Mouse (Mus musculus) MEL (cell line): ENCODE data around the gene Syce3. TPM values are rescaled to one million over a fixed set of nuclear protein-coding genes. Genes with fewer than 3 reads are reported as not detected.

Source experiments
- DNase-seq: peaks from one replicate; pipeline ENCODE4 v3.0.0; 2011; ENCODE audit warnings: low read depth, low spot score
- H3K27ac ChIP-seq: 2 replicates; pipeline ENCODE4 v1.5.1; 2012; ENCODE audit warnings: low read depth, mild to moderate bottlenecking, control low read depth, low read length, moderate library complexity; ENCODE audit not compliant: control insufficient read depth
- H3K27me3 ChIP-seq, 2 experiments: fragments of 150-350 bp in 1 of 2; sonication (generic) in 1 of 2; 2 replicates each; pipeline ENCODE4 v1.6.1; 2012; ENCODE audit warnings: low read length in 2 of 2, mild to moderate bottlenecking in 2 of 2, improper control_type of control experiment in 1 of 2, moderate library complexity in 1 of 2; ENCODE audit not compliant: insufficient read depth in 2 of 2, control insufficient read depth in 1 of 2
- H3K36me3 ChIP-seq, 2 experiments: 2 replicates each; pipeline ENCODE4 v1.6.1; 2012 to 2014; ENCODE audit warnings: low read length in 2 of 2, improper control_type of control experiment in 1 of 2, inconsistent platforms in 1 of 2, mild to moderate bottlenecking in 1 of 2; ENCODE audit not compliant: insufficient read depth in 2 of 2, control insufficient read depth in 1 of 2
- H3K4me1 ChIP-seq, 2 experiments: fragments of 150-350 bp in 1 of 2; sonication (generic) in 1 of 2; 2 replicates each; pipeline ENCODE4 v1.6.1; 2012; ENCODE audit warnings: low read length in 2 of 2, improper control_type of control experiment in 1 of 2, mild to moderate bottlenecking in 1 of 2; ENCODE audit not compliant: insufficient read depth in 2 of 2, control insufficient read depth in 1 of 2
- H3K4me3 ChIP-seq, 2 experiments: fragments of 150-350 bp in 1 of 2; sonication (generic) in 1 of 2; 2 replicates each; pipeline ENCODE4 v1.5.1; 2012; ENCODE audit warnings: low read depth in 2 of 2, low read length in 2 of 2, mild to moderate bottlenecking in 2 of 2, moderate library complexity in 2 of 2, control low read depth in 1 of 2, improper control_type of control experiment in 1 of 2; ENCODE audit not compliant: control insufficient read depth in 1 of 2, insufficient read depth in 1 of 2
- H3K79me2 ChIP-seq: 2 replicates; pipeline ENCODE4 v1.6.1; 2012; ENCODE audit warnings: mild to moderate bottlenecking, low read length, moderate library complexity; ENCODE audit not compliant: control insufficient read depth, poor library complexity, insufficient read depth
- H3K9ac ChIP-seq: 2 replicates; pipeline ENCODE4 v1.6.1; 2012; ENCODE audit warnings: low read depth, mild to moderate bottlenecking, control low read depth, low read length, moderate library complexity; ENCODE audit not compliant: control insufficient read depth, poor library complexity, severe bottlenecking
- H3K9me3 ChIP-seq: fragments of 150-350 bp; sonication (generic); replicated peaks from 2 replicates; pipeline ENCODE4 v1.6.1; 2012; ENCODE audit warnings: mild to moderate bottlenecking, low read length, improper control_type of control experiment, moderate library complexity; ENCODE audit not compliant: insufficient read depth
- BHLHE40 ChIP-seq: IDR thresholded peaks from 2 replicates; pipeline ENCODE4 v1.6.1; 2012; ENCODE audit warnings: low read depth, mild to moderate bottlenecking, inconsistent platforms, low read length, improper control_type of control experiment, borderline replicate concordance
- CHD1 ChIP-seq: IDR thresholded peaks from 2 replicates; pipeline ENCODE4 v1.6.1; 2012; ENCODE audit warnings: low read depth, mild to moderate bottlenecking, inconsistent platforms, low read length, improper control_type of control experiment
- E2F4 ChIP-seq: IDR thresholded peaks from 2 replicates; pipeline ENCODE4 v1.6.1; 2011; ENCODE audit warnings: low read depth, low read length, improper control_type of control experiment, borderline replicate concordance
- ELF1 ChIP-seq: IDR thresholded peaks from 2 replicates; pipeline ENCODE4 v1.6.1; 2014; ENCODE audit warnings: low read depth, mild to moderate bottlenecking, inconsistent platforms, low read length, improper control_type of control experiment, moderate library complexity
- EP300 ChIP-seq, 2 experiments: IDR thresholded peaks; 2 replicates each; pipeline ENCODE4 v1.6.1; 2011; ENCODE audit warnings: improper control_type of control experiment in 2 of 2, low read length in 2 of 2, low read depth in 1 of 2, mild to moderate bottlenecking in 1 of 2
- ETS1 ChIP-seq: IDR thresholded peaks from 2 replicates; pipeline ENCODE4 v1.6.1; 2012; ENCODE audit warnings: low read depth, mild to moderate bottlenecking, inconsistent platforms, low read length, improper control_type of control experiment, moderate library complexity
- GABPA ChIP-seq: IDR thresholded peaks from 2 replicates; pipeline ENCODE4 v1.6.1; 2012; ENCODE audit warnings: low read depth, mild to moderate bottlenecking, inconsistent platforms, low read length, improper control_type of control experiment, moderate library complexity
- GATA1 ChIP-seq: IDR thresholded peaks from 2 replicates; pipeline ENCODE4 v1.6.1; 2011; ENCODE audit warnings: low read depth, low read length, improper control_type of control experiment
- HCFC1 ChIP-seq: IDR thresholded peaks from 2 replicates; pipeline ENCODE4 v1.6.1; 2012; ENCODE audit warnings: low read depth, mild to moderate bottlenecking, inconsistent platforms, low read length, improper control_type of control experiment, moderate library complexity
- MAX ChIP-seq: IDR thresholded peaks from 2 replicates; pipeline ENCODE4 v1.6.1; 2011; ENCODE audit warnings: low read length, improper control_type of control experiment
- MAZ ChIP-seq: IDR thresholded peaks from 2 replicates; pipeline ENCODE4 v1.6.1; 2012; ENCODE audit warnings: low read depth, mild to moderate bottlenecking, inconsistent platforms, low read length, improper control_type of control experiment
- NELFE ChIP-seq: IDR thresholded peaks from 2 replicates; pipeline ENCODE4 v1.6.1; 2011; ENCODE audit warnings: low read depth, low read length, improper control_type of control experiment
- NRF1 ChIP-seq: IDR thresholded peaks from 2 replicates; pipeline ENCODE4 v1.6.1; 2014; ENCODE audit warnings: low read depth, mild to moderate bottlenecking, inconsistent platforms, low read length, improper control_type of control experiment, moderate library complexity; ENCODE audit not compliant: poor library complexity, insufficient read depth, severe bottlenecking
- POLR2A ChIP-seq, 2 experiments: IDR thresholded peaks; 2 replicates each; pipeline ENCODE4 v1.6.1; 2011 to 2012; ENCODE audit warnings: low read length in 2 of 2, mild to moderate bottlenecking in 2 of 2, control low read depth in 1 of 2, improper control_type of control experiment in 1 of 2, low read depth in 1 of 2, moderate library complexity in 1 of 2; ENCODE audit not compliant: control insufficient read depth in 1 of 2, insufficient read depth in 1 of 2, poor library complexity in 1 of 2
- POLR2AphosphoS2 ChIP-seq: IDR thresholded peaks from 2 replicates; pipeline ENCODE4 v1.6.1; 2011; ENCODE audit warnings: low read length, improper control_type of control experiment
- SIN3A ChIP-seq: IDR thresholded peaks from 2 replicates; pipeline ENCODE4 v1.6.1; 2012; ENCODE audit warnings: low read length, improper control_type of control experiment, inconsistent platforms
- TBP ChIP-seq: IDR thresholded peaks from 2 replicates; pipeline ENCODE4 v1.8.0; 2011; ENCODE audit warnings: low read depth, low read length, improper control_type of control experiment
- UBTF ChIP-seq: IDR thresholded peaks from 2 replicates; pipeline ENCODE4 v1.6.1; 2012; ENCODE audit warnings: low read depth, mild to moderate bottlenecking, inconsistent platforms, low read length, improper control_type of control experiment, moderate library complexity, borderline replicate concordance; ENCODE audit not compliant: insufficient read depth
- USF1 ChIP-seq: IDR thresholded peaks from 2 replicates; pipeline ENCODE4 v1.6.1; 2014; ENCODE audit warnings: low read depth, mild to moderate bottlenecking, inconsistent platforms, low read length, improper control_type of control experiment, moderate library complexity
- USF2 ChIP-seq, 2 experiments: IDR thresholded peaks; 2 replicates each; pipeline ENCODE4 v1.6.1; 2011 to 2012; ENCODE audit warnings: improper control_type of control experiment in 2 of 2, low read length in 2 of 2, borderline replicate concordance in 1 of 2, inconsistent platforms in 1 of 2, low read depth in 1 of 2, mild to moderate bottlenecking in 1 of 2; ENCODE audit not compliant: insufficient read depth in 1 of 2
- ZC3H11A ChIP-seq: IDR thresholded peaks from 2 replicates; pipeline ENCODE4 v1.6.1; 2012; ENCODE audit warnings: low read depth, mild to moderate bottlenecking, inconsistent platforms, low read length, improper control_type of control experiment
- ZKSCAN1 ChIP-seq: IDR thresholded peaks from 2 replicates; pipeline ENCODE4 v1.6.1; 2012; ENCODE audit warnings: low read depth, mild to moderate bottlenecking, inconsistent platforms, low read length, improper control_type of control experiment, moderate library complexity
- polyA plus RNA-seq, 2 experiments: library from polyadenylated mRNA; stranded (reverse) in 1 of 2; unstranded in 1 of 2; fragments of >175 nt in 1 of 2; fragments of >200 nt in 1 of 2; gene quantifications; 2 replicates each; pipeline versions ENCODE4 v1.2.1 to v1.2.4; 2012; ENCODE audit warnings: low replicate concordance in 2 of 2, low read depth in 1 of 2; ENCODE audit not compliant: insufficient read length in 2 of 2, insufficient read depth in 1 of 2, missing spikeins in 1 of 2
- total RNA-seq: library from RNA; depleted of rRNA; stranded (reverse); fragments of 300-350 nt; gene quantifications from 2 replicates; pipeline ENCODE4 v1.2.3, GENCODE M21; 2012

Gene Syce3
- total and polyA plus RNA-seq, 3 experiments, result 1.4 to 1.5 TPM; not detected in 1

DNA sequence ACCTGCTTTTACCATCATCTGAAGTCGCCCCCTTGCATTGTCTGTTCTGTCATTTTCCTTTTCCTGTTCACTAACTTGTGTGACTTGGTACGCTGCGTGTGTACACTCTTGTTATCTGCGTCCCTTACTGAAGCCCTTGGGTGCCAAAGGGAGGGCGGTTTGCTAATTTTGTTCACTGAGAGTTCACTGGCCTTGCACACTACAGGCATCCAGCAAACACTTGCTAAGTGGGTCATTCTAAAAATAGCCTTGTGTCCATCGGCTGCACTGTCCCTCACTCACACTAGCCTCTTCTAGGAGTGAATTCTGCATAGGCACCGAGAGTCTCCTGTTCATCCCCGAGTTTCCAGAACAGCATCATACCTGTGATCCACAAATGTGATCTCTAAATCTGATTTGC lies 5.0 kb upstream of the Syce3 start:
- no peaks in the 10 kb centered on the region for H3K4me1 ChIP-seq
- no peaks in the 10 kb centered on the region for H3K27me3 ChIP-seq
- no peak overlapping the region for H3K4me3 ChIP-seq
- DNase-seq, result no peak
- H3K27ac ChIP-seq, result no peak overlapping the region
- no peak for TF ChIP-seq ZKSCAN1
- H3K79me2 ChIP-seq, result no peaks in the 10 kb centered on the region
- no peak overlapping the region for H3K9ac ChIP-seq
- H3K9me3 ChIP-seq, result no peaks in the 10 kb centered on the region
- no peaks in the 10 kb centered on the region for H3K36me3 ChIP-seq

DNA sequence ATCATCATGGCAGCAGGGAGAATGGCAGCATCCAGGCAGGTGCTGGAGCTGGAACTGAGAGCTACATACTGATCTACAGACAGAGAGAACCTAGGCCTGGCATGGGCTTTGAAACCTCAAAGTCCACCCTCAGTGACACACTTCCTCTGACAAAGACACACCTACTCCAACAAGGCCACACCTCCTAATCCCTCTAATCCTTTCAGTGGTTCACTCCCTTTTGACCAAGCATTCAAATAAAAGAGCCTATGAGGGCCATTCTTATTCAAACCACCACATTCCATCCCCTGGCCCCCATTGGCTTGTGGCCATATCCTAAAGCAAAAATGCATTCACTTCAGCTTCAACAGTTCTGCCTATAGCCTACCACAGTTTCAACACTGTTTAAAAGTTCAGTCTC lies 3.6 kb downstream of the Syce3 start:
- TF ChIP-seq NELFE (no peak), ZKSCAN1 (no peak), UBTF (no peak), CHD1 (no peak), BHLHE40 (no peak), HCFC1 (no peak), NRF1 (no peak)
- TF ChIP-seq, all 39 proteins: peak for 0
- peak; percentile 30 for DNase-seq
- no peaks in the 10 kb centered on the region for H3K9me3 ChIP-seq
- no peaks in the 10 kb centered on the region for H3K27me3 ChIP-seq
- no peak overlapping the region for H3K9ac ChIP-seq
- H3K79me2 ChIP-seq, result no peaks in the 10 kb centered on the region
- H3K27ac ChIP-seq, result no peak overlapping the region
- peaks cover 0 to 17% of the 10 kb centered on the region in 2 experiments; a peak in 2 of 4 replicates for H3K36me3 ChIP-seq
- H3K4me3 ChIP-seq, result no peak overlapping the region
- H3K4me1 ChIP-seq, result peaks cover 15 to 22% of the 10 kb centered on the region in 2 experiments

DNA sequence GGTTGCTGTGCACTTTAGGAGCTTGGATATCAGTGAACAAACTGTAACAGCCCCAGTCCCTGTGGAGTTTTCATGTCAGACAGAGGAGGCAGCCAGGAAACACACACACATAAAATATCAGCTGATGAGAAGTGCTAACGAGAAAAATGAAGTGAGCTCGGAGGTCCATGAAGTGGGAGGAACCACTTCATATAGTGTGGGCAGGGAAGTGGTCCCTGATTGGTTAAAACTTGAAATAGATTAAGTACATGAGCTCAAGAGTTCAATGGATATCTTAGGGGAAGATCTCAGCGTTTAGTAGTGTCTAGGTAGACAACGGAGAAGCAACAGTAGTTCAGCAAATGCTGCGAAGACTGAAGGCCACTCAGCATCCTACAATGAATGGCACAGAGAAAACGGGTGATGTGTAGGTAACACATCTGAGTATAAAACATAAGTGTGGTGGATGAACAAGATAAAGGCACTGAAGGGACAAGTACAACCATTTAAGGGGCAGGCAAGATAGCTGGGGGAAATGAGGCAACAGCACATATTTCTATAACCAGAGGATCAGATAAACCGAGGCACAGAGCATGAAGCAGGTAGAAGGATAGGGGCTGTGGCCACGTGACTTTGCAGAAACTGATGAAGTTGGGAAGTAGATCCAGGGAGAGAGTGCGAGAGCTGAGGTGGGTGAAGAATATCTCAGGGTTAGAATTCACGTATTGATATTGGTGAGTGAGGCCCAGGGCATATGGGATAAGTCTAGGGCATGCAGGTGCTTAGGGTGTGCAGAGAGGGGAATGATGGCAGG lies 5.3 kb downstream of the Syce3 start:
- DNase-seq, result peak; percentile 80
- TF ChIP-seq ZC3H11A (peak; percentile 18; the same call in 1 of the 2 replicates), HCFC1 (0 out of 2 replicates have a peak, but pooled peaks have one; percentile 23), TBP (peak; percentile 65), USF2 (IDR thresholded peaks at IDR 0.05; ENCODE audit: borderline replicate concordance in 1 of 2, insufficient read depth in 1 of 2, low read depth in 1 of 2, low read length in 2 of 2) (peak in 1 of 2 experiments; percentile 70; a peak in 2 of 4 replicates), UBTF (no peak), GABPA (no peak), POLR2A (IDR thresholded peaks at IDR 0.05; ENCODE audit: control insufficient read depth in 1 of 2, insufficient read depth in 1 of 2, low read depth in 1 of 2, low read length in 2 of 2, poor library complexity in 1 of 2) (peak in 1 of 2 experiments; percentile 37; a peak in 1 of 4 replicates), POLR2AphosphoS2 (0 out of 2 replicates have a peak, but pooled peaks have one; percentile 31), USF1 (peak; percentile 92), MAZ (no peak), MAX (peak; percentile 71), GATA1 (peak; percentile 82), EP300 (IDR thresholded peaks at IDR 0.05; ENCODE audit: low read depth in 1 of 2, low read length in 2 of 2) (peak in 1 of 2 experiments; percentile 8; a peak in 2 of 4 replicates), ELF1 (no peak; the same call in 1 of the 2 replicates), NELFE (peak; percentile 38; the same call in 1 of the 2 replicates), ETS1 (peak; percentile 57; the same call in 1 of the 2 replicates), E2F4 (no peak), SIN3A (peak; percentile 76)
- Histone ChIP-seq H3K36me3 (peaks cover 0 to 19% of the 10 kb centered on the region in 2 experiments; a peak in 2 of 4 replicates), H3K4me1 (peaks cover 17 to 27% of the 10 kb centered on the region in 2 experiments), H3K27me3 (no peaks in the 10 kb centered on the region), H3K4me3 (peak overlapping the region; percentile 21 to 68), H3K9ac (no peak overlapping the region; the same call in 1 of the 2 replicates), H3K27ac (peak overlapping the region; percentile 42), H3K79me2 (no peaks in the 10 kb centered on the region), H3K9me3 (no peaks in the 10 kb centered on the region)
